Mouse (Mus musculus) hindlimb bud, embryonic 11.5 days (tissue): Measurements from ENCODE around the gene Usf3.

Experiments used
- DNase-seq: peaks from one replicate; pipeline ENCODE4 v3.0.0-alpha.2; 2012; ENCODE audit warnings: low read depth, low spot score; ENCODE audit errors: extremely low spot score

Usf3 gene

DNA sequence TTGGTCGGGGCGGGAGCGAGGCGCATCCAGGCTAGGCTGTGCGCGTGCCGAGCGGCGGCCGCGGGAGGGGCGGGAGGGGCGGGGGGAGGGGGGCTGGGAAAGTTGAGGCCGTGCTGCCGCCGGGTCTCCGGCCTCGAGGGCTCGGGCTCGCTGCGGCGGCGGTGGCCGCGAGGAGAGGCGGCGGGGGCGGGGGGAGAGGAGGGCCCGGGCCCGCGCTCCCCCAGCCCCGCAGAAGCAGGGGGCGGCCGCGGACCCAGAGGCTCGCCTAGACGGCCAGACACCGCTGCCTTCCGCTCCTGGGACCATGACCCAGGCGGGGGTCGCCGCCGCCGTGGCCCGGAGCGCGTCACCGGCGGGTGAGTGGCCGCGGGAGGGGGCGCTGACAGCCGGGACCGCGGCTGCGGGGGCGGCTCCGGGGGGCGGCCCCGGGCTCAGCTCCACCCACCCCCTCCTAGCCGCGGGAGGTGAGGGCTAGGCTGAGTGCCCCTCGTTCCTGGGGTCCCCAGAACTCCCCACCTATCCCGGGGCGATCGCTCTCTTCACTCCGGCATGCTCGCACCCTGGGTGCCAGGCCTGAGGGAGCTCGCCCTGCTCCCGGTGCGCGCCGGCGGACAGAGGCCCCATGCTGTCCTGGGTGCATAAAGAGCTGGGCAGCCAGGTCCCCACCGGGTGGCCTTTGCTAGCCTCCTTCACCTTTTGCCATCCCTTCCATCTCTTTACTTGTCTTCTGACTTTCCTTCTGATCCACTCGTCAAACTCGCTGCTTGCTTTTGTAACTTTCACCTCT lies at the start of gene Usf3:
Usf3 (plus strand) TSS at position 92 of the 787 bp plus-strand sequence.
- DNase-seq, result no peak

DNA sequence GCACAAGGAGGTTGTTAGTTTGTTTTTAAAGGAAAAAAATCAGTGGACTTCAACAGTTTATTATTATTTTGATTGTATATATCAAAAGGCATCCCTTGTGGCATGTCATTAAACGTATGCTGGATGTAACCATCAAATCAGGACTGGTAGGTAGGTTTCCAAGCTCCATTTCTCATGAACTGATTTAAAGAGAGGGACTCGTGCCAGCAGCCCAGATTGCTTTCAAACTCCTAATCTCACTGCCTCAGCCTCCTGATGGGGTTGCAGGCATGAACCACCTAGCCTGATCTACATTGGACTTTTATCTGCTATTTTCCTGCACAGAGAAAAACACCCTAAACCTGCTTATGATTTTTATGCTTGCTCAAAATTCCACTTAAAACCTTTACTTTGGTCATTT lies 49.3 kb upstream of the Usf3 start:
- DNase-seq, result no peak

DNA sequence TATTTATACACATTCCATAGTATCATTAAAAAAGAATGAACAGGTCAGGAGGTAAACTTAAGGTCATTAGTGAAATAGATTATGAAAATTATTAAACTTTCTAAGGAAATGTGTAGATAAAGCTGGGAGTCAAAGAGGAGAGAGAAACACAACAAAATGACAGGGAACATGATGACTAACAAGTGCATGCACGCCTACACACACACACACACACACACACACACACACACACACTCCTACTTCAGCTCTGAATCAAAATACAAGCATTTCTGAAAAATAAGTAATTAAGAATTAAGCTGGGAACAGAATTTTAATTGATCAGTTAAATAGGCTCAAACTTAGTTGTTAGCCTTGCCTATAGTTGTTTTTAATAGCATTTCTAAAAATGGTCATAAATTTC lies 48.3 kb upstream of the Usf3 start:
- no peak for DNase-seq

DNA sequence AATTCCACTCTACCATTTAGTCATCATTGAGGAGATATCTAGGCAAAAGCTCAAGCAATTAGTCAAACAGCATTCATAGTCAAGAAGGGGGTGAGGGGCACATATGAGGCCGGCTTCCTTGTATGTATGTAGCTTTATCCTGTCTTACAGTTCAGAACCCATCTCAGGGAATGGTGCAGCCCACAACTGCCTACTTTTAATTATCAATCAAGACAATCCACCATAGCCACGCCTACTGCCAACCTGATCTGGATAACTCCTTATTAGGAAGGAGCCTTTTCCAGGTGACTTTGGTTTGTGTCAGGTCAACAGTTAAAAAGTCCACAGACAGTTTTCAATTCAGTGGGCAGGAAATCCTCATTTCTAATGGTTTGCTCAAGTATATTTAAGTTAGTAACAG lies 47.6 kb upstream of the Usf3 start:
- no peak for DNase-seq

DNA sequence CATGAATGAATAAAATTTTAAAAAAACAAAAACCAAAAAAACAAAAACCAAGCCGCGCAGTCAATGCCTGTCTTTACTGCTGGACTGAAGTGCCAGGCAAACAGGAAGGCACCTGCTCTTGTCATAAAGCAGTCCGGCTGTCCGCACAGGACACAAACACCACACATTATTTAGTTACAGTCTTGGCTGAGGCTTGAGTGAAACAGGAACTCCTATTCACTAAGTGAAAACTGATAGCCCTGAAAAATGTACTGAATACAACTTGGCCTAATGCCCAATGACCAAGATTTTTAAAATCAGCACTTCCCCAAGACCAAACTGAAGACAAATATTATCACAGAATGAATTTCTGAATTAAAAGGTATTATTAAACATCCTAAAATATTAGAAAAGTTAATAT lies 46.6 kb upstream of the Usf3 start:
- no peak for DNase-seq

DNA sequence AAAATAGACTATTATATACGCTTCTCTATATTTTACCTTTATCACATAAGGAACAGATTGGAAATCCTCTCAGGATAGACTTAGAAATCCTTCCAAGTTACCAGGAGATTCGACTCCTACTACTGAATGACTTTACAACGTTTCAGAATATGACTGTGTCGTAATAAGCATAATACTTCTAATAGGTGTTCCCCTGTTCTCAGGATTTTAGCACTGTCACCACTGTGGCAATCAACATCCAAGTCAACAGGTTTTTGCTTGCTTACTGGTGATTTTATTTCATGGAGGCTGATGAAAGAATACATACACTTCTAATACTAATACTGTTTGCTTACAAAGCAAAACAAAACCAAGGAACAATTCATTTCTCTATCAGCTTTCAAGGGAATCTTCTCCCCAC lies 40.7 kb upstream of the Usf3 start:
- DNase-seq, result no peak

DNA sequence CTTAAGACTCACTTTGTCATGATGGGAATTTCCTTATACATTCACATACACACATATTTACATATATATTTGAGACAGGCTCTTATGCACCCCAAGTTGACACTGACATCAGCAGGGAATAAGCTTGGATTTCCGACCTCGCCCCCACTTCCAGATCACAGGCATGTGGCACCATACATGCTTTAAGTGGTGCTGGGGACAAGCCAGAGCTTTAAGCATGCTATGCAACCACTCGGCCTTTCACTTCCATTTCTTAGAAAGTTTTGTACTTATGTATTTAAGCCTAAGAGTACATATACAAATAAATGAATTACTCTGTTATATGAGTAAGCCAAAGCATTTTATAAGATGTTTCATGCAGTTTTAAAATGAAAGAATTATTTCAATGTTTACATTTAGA lies 39.9 kb upstream of the Usf3 start:
- DNase-seq, result no peak

DNA sequence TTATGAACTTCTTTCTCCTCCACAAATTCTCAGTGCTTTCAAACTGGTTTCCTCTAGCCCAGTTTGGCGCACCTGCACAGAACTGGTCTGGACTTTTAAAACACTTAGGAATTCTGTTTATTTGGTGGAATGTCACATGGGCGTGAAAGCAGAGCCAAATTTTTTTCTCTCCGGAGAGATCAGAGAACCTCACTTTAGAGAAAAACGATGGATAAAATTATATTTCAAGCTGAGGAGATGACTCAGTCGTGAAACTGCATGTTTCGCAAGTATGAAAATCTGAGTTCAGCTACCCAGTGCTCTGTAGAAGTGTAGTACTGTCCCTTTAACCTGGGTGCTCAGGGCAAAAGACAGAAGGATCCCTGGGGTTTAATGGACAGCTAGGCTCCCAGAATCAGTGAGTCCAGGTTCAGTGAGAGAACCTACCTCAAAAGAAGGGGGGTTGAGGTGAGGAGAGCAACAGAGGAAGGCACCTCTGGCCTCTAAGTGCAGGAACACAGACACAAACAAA lies 36.5 kb upstream of the Usf3 start:
- DNase-seq, result no peak

DNA sequence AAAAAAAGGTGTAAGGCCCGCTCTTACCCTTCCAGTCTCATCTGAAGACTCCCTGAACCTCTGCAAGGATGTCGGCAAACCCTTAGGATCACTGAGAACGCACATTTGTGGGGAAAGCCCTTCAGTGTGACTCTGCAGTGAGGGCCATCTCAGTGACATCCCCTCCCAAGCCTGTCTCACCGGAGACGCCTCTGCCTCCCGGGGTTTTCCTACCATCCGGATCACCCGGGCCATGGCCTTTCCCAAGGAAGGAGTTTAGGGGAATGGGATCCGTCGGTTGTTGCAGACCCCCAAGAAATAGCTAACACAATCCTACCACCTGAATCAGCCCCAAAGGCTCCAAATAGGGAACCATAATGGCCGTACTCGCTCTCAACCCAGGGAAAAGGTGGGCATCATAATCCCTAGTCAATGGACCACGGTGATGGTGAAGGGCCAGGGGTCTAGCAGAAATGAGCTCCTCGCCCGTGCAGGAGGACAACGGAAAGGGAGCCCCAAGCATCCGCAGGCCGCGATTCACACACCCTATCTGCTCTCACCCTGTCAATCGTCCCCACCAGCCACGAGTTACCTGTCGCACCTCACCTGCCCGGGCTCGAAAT lies 34.6 kb upstream of the Usf3 start:
- peak; percentile 8 for DNase-seq

DNA sequence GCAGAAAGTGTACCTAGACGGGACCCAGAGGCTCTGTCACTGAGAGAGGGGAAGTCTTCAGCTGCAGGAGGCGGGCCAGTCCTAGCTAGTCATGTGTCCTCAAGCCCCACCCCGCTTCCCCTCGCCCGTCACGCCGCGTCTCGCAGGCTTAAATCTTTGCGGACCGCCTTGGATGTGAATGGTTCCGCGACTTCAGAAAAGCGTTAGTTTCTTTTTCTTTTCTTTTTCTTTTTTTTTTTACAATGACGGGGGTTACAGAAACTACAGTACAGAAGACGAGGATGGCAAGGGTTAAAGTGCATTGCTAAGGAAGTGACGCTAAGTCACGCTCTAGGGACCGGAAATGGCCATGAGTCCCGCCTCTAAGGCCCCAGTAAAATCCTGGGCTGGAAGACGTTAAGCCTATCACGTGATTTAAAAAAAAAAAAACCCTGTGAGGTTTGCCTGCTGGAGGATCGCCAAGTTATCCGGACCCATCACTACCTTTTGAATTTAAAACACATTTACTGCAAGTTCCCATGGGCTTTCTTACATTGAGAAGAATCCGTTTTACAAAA lies 34.0 kb upstream of the Usf3 start:
- peak; percentile 92 for DNase-seq

DNA sequence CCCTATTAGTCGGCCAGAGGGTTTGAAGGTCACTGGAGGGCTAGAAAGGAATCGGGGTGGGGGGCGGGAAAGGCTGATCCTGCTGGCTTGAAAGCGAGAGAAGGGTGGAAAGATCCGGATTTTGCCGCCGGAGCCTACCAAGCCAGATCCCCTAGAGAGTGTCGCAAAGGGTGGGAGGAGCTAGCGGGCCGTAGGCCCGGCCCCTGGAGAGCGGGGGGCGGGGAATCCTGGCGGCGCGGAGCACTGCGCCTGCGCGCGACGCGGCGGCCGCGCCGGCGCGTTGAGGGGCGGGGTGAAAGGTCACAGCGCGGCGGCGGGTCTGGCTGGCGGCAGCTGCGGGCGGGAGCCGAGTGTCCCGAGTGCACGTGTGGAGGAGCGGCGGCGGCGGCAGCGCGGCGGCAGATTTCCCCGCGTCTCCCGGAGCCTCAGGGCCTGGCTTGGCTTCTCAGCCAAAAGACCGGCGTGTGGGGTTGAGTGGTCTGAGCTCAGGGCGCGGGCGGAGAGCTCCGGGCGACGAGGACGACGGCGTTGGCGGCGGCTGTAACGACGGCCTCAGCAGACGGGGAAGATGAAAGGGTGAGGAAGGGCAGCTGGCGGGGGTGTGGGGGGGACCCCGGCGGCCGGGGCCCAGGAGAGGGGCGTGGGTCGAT lies 33.4 kb upstream of the Usf3 start, which contains the start of the genes Atp6v1a and Naa50:
Atp6v1a (minus strand) TSS at position 170 of the 650 bp plus-strand sequence.
Naa50 (plus strand) TSS at position 295 of the 650 bp plus-strand sequence.
- no peak for DNase-seq

DNA sequence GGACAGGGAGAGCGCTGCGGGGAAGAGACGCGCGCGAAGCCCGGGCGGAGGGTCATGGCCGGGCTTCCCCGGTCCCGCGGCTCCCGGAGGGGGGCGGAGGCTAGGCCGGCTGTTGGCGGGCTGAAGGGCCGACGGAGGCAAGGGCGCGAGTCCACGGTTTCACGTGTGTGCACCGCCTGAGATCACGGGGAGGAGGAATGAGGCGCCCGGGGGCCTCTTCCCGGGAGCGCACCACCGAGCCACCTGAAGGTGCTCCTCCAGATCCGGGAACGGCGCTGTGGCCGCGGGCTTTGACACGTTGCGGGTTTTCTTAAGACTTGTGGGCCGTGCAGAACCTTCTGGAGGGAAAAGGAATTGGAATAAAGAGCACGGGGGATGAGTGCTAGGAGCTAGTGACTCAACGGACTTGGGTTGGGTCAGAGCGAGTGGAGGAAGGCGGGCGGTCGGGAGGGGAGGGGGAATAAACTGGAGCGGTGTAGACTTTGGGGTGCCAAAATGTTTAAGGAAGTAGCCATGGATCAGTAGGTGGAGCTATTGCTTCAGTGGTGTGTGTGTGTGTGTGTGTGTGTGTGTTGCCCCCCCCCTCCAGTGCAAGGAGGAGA lies 32.8 kb upstream of the Usf3 start:
- peak; percentile 24 for DNase-seq

DNA sequence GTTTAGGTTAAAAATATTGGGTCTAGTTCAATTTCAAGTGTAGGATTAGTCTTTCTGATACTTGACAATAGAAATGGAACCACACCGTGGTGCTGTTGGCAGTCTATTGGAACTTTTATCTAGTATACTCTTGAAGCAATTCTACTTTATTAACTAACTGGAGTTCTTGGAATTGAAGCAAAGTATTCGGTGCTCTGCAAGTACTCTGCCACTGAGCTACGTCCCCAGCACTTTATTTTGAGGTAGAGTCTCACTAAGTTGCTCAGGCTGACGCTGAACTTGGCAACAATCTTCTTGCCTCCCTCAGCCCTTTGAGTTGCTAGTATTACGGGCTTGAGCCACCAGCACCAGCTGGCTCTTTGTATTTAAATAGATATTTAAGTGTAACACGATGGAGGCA lies 31.6 kb upstream of the Usf3 start:
- DNase-seq, result no peak

DNA sequence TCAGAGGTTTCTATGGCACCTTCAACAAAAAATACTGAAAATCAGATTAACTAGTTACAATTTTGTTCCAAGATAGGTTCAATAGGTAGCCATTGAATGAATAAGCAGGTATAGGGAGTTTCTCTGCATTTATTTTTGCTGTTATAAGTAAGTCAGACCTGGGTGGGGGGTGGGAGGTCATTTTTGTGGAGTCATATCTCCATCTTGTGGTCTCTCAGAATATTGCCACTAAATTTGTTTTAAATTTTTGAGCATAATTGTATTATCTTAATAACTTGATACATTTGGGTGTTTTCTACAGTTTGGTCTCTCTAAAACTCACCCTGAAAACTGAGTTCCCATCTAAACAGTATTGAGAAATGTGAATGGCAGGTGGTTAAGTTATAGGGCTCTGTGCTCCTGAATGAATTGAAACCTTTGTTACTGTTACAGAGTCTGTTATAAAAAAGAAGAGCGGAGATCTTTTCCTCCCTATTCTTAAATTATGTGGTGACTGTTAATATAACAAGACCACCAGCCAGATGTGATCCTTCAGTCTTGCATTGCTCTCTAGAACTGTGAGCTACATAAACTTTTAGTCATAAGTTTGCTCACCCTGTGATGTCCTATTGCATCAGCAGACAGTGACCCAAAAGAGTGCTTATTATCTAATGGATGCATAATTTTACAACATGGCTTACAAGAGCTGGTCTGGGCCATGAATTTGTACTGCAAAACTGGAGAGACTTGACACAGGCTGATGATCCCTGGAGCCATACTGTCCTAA lies 23.9 kb upstream of the Usf3 start:
- no peak for DNase-seq

DNA sequence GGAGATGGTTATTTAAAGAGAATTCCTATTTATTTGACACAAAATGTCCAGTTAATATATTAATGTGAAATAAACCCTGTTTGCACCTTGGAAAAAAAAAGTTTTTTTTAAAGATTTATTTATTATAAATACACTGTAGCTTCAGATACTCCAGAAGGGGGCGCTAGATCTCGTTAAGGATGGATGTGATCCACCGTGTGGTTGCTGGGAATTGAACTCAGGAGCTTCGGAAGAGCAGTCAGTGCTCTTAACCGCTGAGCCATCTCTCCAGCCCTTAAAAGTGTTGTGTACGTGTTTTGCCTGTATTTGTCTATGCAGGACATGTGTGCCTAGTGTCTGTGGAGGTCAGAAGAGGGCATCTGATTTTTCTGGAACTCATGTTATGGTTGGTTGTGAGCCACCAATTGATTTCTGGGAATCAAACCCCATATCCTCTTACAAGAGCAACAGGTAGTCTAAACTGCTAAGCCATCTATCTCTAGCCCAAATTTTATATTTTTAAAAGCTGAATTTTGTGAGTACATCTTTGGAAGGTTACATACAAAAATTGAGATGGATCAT lies 18.5 kb upstream of the Usf3 start:
- DNase-seq, result no peak

DNA sequence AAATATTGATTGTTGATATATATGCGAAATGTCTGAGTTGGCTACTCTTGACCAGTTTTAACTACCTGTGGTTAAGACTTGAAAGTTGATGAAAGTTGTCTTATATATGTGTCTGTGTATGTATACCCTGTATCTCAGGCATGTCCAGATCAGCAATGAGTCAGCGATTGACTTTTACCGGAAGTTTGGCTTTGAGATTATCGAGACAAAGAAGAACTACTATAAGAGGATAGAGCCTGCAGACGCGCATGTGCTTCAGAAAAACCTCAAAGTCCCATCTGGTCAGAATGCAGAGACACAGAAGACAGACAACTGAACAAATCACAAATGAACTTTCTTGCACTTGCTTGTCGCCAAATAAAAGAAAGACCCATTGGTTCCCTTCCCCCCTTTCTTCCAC lies 13.7 kb upstream of the Usf3 start:
- no peak for DNase-seq

DNA sequence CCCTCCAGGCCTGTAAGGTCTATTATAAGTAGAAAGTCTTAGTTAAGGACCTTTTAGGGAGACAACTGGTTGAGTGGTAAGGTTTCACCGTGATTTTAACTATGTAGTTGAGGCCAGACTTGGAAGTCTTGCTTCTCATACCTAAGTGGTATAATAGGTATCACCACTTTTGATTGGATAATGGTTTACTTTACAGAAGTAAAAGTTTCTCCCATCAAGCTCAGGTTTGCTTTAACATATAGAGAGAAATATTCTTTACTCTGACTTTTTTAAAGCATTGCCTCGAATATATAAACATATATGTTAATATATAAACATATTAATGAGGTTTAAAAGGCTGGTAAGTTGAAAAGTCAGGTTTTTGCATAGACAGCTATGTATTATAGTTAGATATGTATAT lies 9.2 kb upstream of the Usf3 start:
- DNase-seq, result no peak

DNA sequence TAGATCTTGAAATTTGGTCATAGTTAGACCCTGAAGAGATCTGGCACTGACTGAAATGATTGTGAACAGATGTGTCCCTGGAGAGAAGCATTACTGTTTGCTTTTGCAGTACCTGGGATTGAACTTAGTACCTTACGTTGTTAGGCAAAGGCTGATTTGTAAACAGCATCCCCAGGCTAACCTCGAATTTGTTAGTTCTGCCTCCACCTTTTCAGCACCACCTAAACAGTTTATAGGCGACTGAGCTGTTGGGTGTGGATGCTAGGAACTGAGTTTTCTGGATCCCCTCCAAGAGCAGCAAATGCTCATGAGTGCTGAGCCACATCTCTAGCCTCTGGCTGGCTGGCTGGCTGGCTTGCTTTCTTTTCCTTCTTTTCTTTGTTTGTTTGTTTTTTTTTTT lies 7.9 kb upstream of the Usf3 start:
- no peak for DNase-seq

DNA sequence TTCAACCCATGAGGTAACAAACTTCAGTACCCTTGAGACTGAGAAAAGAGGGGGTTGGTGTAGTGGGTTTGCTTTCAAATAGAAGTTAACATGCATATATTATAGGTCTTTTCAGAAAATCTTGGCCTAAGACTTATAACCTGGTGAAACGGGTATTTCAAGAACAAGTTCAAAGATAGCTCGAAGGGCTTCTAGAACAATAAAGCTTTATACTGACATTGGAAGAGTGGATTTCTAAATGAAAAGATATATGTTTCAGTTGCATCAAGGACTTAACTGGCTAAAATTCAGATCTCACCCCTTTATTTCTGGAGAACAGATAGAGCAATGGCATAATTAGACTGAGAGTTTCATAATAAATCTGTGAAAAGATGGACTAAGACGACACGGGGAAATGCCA lies 4.1 kb upstream of the Usf3 start:
- no peak for DNase-seq
